In genomic region chrX:119927081-119927571, GRCm38 (mm10) we compare ENCODE assay signal across 8 mouse cellular contexts. TPM values are rescaled to one million over a fixed set of nuclear protein-coding genes. Genes with fewer than 3 reads are reported as not detected.
DNase-seq lines count a peak whose midpoint lies in the region; ATAC-seq lines count a peak whose summit lies in the region.

Pabpc5 (plus strand) TSS chrX:119927196.

- ATAC-seq in forebrain, embryonic 11.5 days (replicated peaks; ENCODE audit: low FRiP score), result peak; percentile 100
- ATAC-seq in heart, embryonic 14.5 days (ENCODE audit: insufficient number of reproducible peaks, insufficient read depth, low FRiP score, low read depth), result peak; percentile 61
- peak; percentile 97 for ATAC-seq in neural tube, embryonic 12.5 days (ENCODE audit: low FRiP score, low read depth)

- no peaks in the 10 kb centered on the region for H3K4me1 ChIP-seq in forebrain, embryonic 11.5 days (replicated peaks; ENCODE audit: control insufficient read depth, insufficient read depth, low read length)
- H3K4me1 ChIP-seq in heart, embryonic 14.5 days (ENCODE audit: control insufficient read depth in 2 of 2, insufficient read depth in 2 of 2, low read length in 2 of 2), result no peaks in the 10 kb centered on the region
- H3K4me1 ChIP-seq in neural tube, embryonic 12.5 days, result no peaks in the 10 kb centered on the region

- 0 out of 2 replicates have a peak within 1 kb of the TSS, but pooled peaks have one; percentile 31 for H3K27ac ChIP-seq in forebrain, embryonic 11.5 days (ENCODE audit: low read depth, low read length)
- peak within 1 kb of the TSS; percentile 53 to 79 for H3K27ac ChIP-seq in heart, embryonic 14.5 days (replicated peaks in 1 of 2; ENCODE audit: control insufficient read depth in 1 of 2, insufficient read depth in 1 of 2, low read depth in 2 of 2, low read length in 2 of 2)
- no peak within 1 kb of the TSS; the same call in 1 of the 2 replicates for H3K27ac ChIP-seq in neural tube, embryonic 12.5 days

- DNase-seq in cerebellum, adult 11 months, result peak; percentile 50
- DNase-seq in forebrain, embryonic 11.5 days (ENCODE audit: low spot score), result peak; percentile 79
- peak; percentile 26 for DNase-seq in kidney, postnatal 14 days
- peak; percentile 29 for DNase-seq in liver
- DNase-seq in urinary bladder, adult 2 months (ENCODE audit: low spot score), result peak; percentile 29
- DNase-seq in B cell, adult 2 months, result no peak

- H3K36me3 ChIP-seq in forebrain, embryonic 11.5 days (ENCODE audit: control insufficient read depth, insufficient read depth, low read length), result no peaks in the 10 kb centered on the region
- no peaks in the 10 kb centered on the region for H3K36me3 ChIP-seq in heart, embryonic 14.5 days (ENCODE audit: control insufficient read depth, insufficient read depth, low read length)
- no peaks in the 10 kb centered on the region for H3K36me3 ChIP-seq in neural tube, embryonic 12.5 days

- 17% methylated on average over 20 of the region's 21 CpGs for WGBS in forebrain, embryonic 11.5 days
- WGBS in heart, embryonic 14.5 days, result 7% methylated on average over 21 of the region's 21 CpGs
- 6% methylated on average over 21 of the region's 21 CpGs for WGBS in neural tube, embryonic 12.5 days

- H3K4me3 ChIP-seq in forebrain, embryonic 11.5 days (ENCODE audit: low read depth, low read length), result peak within 1 kb of the TSS; percentile 30
- peak within 1 kb of the TSS; percentile 41 to 77 for H3K4me3 ChIP-seq in heart, embryonic 14.5 days (ENCODE audit: control insufficient read depth in 1 of 2, insufficient read depth in 1 of 2, low read depth in 1 of 2, low read length in 2 of 2)
- peak within 1 kb of the TSS; percentile 34 for H3K4me3 ChIP-seq in neural tube, embryonic 12.5 days

- H3K9ac ChIP-seq in forebrain, embryonic 11.5 days (ENCODE audit: low read length), result peak within 1 kb of the TSS; percentile 54
- peak within 1 kb of the TSS; percentile 54 for H3K9ac ChIP-seq in heart, embryonic 14.5 days (ENCODE audit: low read length)
- H3K9ac ChIP-seq in neural tube, embryonic 12.5 days, result peak within 1 kb of the TSS; percentile 56

- no peaks in the 10 kb centered on the region for H3K9me3 ChIP-seq in forebrain, embryonic 11.5 days (ENCODE audit: control insufficient read depth, low read length)
- H3K9me3 ChIP-seq in heart, embryonic 14.5 days (ENCODE audit: control insufficient read depth, low read length), result no peaks in the 10 kb centered on the region
- H3K9me3 ChIP-seq in neural tube, embryonic 12.5 days, result no peaks in the 10 kb centered on the region

- no peaks in the 10 kb centered on the region for H3K27me3 ChIP-seq in forebrain, embryonic 11.5 days (ENCODE audit: control insufficient read depth, insufficient read depth, low read length)
- no peaks in the 10 kb centered on the region for H3K27me3 ChIP-seq in heart, embryonic 14.5 days (ENCODE audit: control insufficient read depth, insufficient read depth, low read length)
- no peaks in the 10 kb centered on the region for H3K27me3 ChIP-seq in neural tube, embryonic 12.5 days (replicated peaks)

- peak within 1 kb of the TSS; percentile 45 for H3K4me2 ChIP-seq in forebrain, embryonic 11.5 days (ENCODE audit: low read depth, low read length, severe bottlenecking)
- peak within 1 kb of the TSS; percentile 59 for H3K4me2 ChIP-seq in heart, embryonic 14.5 days (ENCODE audit: low read length)
- H3K4me2 ChIP-seq in neural tube, embryonic 12.5 days (replicated peaks), result peak within 1 kb of the TSS; percentile 52

RNA-seq across cellular contexts. Expression of gene Pabpc5, which starts in this region (rescaled TPM):
- 0.25 and 0.49 TPM in 2 replicates for polyA plus RNA-seq in forebrain, embryonic 11.5 days (2014; fragmentation: Nextera tagmentation; extraction: Ambion mirVana)
- polyA plus RNA-seq in heart, embryonic 14.5 days (2014; fragmentation: Nextera tagmentation; extraction: Ambion mirVana), result 0.11 and 0.31 TPM in 2 replicates
- polyA plus RNA-seq in neural tube, embryonic 12.5 days (2016; fragmentation: Nextera tagmentation; extraction: Ambion mirVana), result 0.52 and 0.93 TPM in 2 replicates
- polyA plus RNA-seq in urinary bladder, adult 2 months (2012; rRNA removed), result 0.11 and 0.15 TPM in 2 replicates

Comparison
In these comparisons a context has a peak if more than half of its experiments do, and no peak if none do; other contexts are left out.
1. Peak in DNase-seq, ATAC-seq, H3K4me3 ChIP-seq, H3K27ac ChIP-seq, H3K9ac ChIP-seq and H3K4me2 ChIP-seq in forebrain, embryonic 11.5 days; RNA of the gene not detected or under 1 TPM.
2. Peak in ATAC-seq, H3K4me3 ChIP-seq, H3K27ac ChIP-seq, H3K9ac ChIP-seq and H3K4me2 ChIP-seq in heart, embryonic 14.5 days; RNA of the gene not detected or under 1 TPM.
3. Peak in ATAC-seq, H3K4me3 ChIP-seq, H3K9ac ChIP-seq and H3K4me2 ChIP-seq in neural tube, embryonic 12.5 days; RNA of the gene not detected or under 1 TPM.
4. Peak in DNase-seq in urinary bladder, adult 2 months; RNA of the gene not detected or under 1 TPM.
5. DNase-seq: peak in cerebellum, adult 11 months (single experiment), kidney, postnatal 14 days (single experiment) and liver (single experiment); none in B cell, adult 2 months (0 of 2).
6. Peak in every context shown above with its lines, with median percentiles within 50 percentile points of each other: ATAC-seq, H3K4me2 ChIP-seq, H3K4me3 ChIP-seq and H3K9ac ChIP-seq.